In genomic region chr7:129257374-129258018, GRCm38 (mm10) we compare ENCODE assay signal across 9 mouse cellular contexts. TPM values are rescaled to one million over a fixed set of nuclear protein-coding genes. Genes with fewer than 3 reads are reported as not detected.
DNase-seq lines count a peak whose midpoint lies in the region; ATAC-seq and TF ChIP-seq lines count a peak whose summit lies in the region.
"Had no signal": no experiment of that assay in that cellular context is flagged by ENCODE, and none has a peak within 500 bp of the region (broad histone marks: within the 10 kb centered on the region; RNA-seq: fewer than 3 reads in every experiment).

No protein-coding gene starts in this region.

- H3K4me1 ChIP-seq in heart, embryonic 12.5 days (replicated peaks), result peaks cover 8% of the 10 kb centered on the region; the same call in 1 of the 2 replicates
- H3K4me1 ChIP-seq in ES-Bruce4 (ENCODE audit: control insufficient read depth, insufficient read depth, low read length), result peaks cover 2% of the 10 kb centered on the region
- H3K4me1 ChIP-seq in forebrain, embryonic 15.5 days, result peaks cover 7% of the 10 kb centered on the region
- peaks cover 14% of the 10 kb centered on the region for H3K4me1 ChIP-seq in limb, embryonic 15.5 days

- H3K9me3 ChIP-seq in heart, embryonic 12.5 days (replicated peaks), result no peaks in the 10 kb centered on the region
- no peaks in the 10 kb centered on the region for H3K9me3 ChIP-seq in ES-Bruce4 (replicated peaks; ENCODE audit: control insufficient read depth, insufficient read depth, low read length, poor library complexity, severe bottlenecking)
- H3K9me3 ChIP-seq in forebrain, embryonic 15.5 days, result no peaks in the 10 kb centered on the region
- H3K9me3 ChIP-seq in limb, embryonic 15.5 days, result no peaks in the 10 kb centered on the region

- H3K27me3 ChIP-seq in heart, embryonic 12.5 days (replicated peaks), result peaks cover 74% of the 10 kb centered on the region
- H3K27me3 ChIP-seq in ES-Bruce4 (ENCODE audit: control insufficient read depth, insufficient read depth, low read length, poor library complexity, severe bottlenecking), result 0 out of 2 replicates have a peak, but pooled peaks cover 6% of the 10 kb centered on the region
- peaks cover 22% of the 10 kb centered on the region; the same call in 1 of the 2 replicates for H3K27me3 ChIP-seq in forebrain, embryonic 15.5 days
- H3K27me3 ChIP-seq in limb, embryonic 15.5 days, result peaks cover 54% of the 10 kb centered on the region

- intact Hi-C loops in heart, postnatal 36 days (cut with DNase I), result no loop called here

- DNase-seq in heart, postnatal 36 days, result no peak
- DNase-seq in adrenal gland, postnatal 36 days, result no peak
- DNase-seq in adrenal gland, postnatal 4 days (ENCODE audit: low spot score in 2 of 2), result no peak
- no peak for DNase-seq in spleen, adult 12 weeks (ENCODE audit: low spot score)

- no peak for TF ChIP-seq EP300 in ES-Bruce4 (IDR thresholded peaks at IDR 0.05; ENCODE audit: insufficient read depth, low read depth, low read length)

- no peaks in the 10 kb centered on the region for H3K36me3 ChIP-seq in heart, embryonic 12.5 days
- no peaks in the 10 kb centered on the region for H3K36me3 ChIP-seq in ES-Bruce4 (ENCODE audit: control insufficient read depth, insufficient read depth, low read length, poor library complexity, severe bottlenecking)
- no peaks in the 10 kb centered on the region for H3K36me3 ChIP-seq in forebrain, embryonic 15.5 days
- H3K36me3 ChIP-seq in limb, embryonic 15.5 days, result no peaks in the 10 kb centered on the region

- H3K4me3 ChIP-seq in heart, embryonic 12.5 days, result peak overlapping the region; percentile 53
- H3K4me3 ChIP-seq in ES-Bruce4 (ENCODE audit: low read depth, low read length), result peak overlapping the region; percentile 53
- H3K4me3 ChIP-seq in forebrain, embryonic 15.5 days, result peak overlapping the region; percentile 48
- peak overlapping the region; percentile 44; the same call in 1 of the 2 replicates for H3K4me3 ChIP-seq in limb, embryonic 15.5 days
- H3K4me3 ChIP-seq: myocyte had no signal

- WGBS in heart, embryonic 12.5 days, result 13% methylated on average over 13 of the region's 13 CpGs
- WGBS in forebrain, embryonic 15.5 days, result 20% methylated on average over 13 of the region's 13 CpGs
- WGBS in limb, embryonic 15.5 days, result 13% methylated on average over 13 of the region's 13 CpGs

- ATAC-seq in heart, embryonic 12.5 days (ENCODE audit: insufficient number of reproducible peaks, low FRiP score), result no peak
- 0 out of 2 replicates have a peak, but pooled peaks have one; percentile 15 for ATAC-seq in forebrain, embryonic 15.5 days (replicated peaks)
- no peak for ATAC-seq in limb, embryonic 15.5 days (ENCODE audit: insufficient number of reproducible peaks, low FRiP score, low TSS enrichment, low read depth)

- no peak overlapping the region for H3K27ac ChIP-seq in heart, embryonic 12.5 days (ENCODE audit: poor library complexity, severe bottlenecking)
- H3K27ac ChIP-seq in ES-Bruce4 (ENCODE audit: insufficient read depth, low read length), result no peak overlapping the region
- H3K27ac ChIP-seq in forebrain, embryonic 15.5 days (replicated peaks), result no peak overlapping the region
- no peak overlapping the region for H3K27ac ChIP-seq in limb, embryonic 15.5 days

- no peak for TF ChIP-seq POLR2A in ES-Bruce4 (IDR thresholded peaks at IDR 0.05; ENCODE audit: insufficient read depth, low read length)

- H3K4me2 ChIP-seq in heart, embryonic 12.5 days, result peak overlapping the region; percentile 91
- H3K4me2 ChIP-seq in forebrain, embryonic 15.5 days (replicated peaks), result peak overlapping the region; percentile 92
- H3K4me2 ChIP-seq in limb, embryonic 15.5 days, result peak overlapping the region; percentile 83

- 0 out of 2 replicates have a peak overlapping the region, but pooled peaks have one; percentile 60 for H3K9ac ChIP-seq in heart, embryonic 12.5 days
- 0 out of 2 replicates have a peak overlapping the region, but pooled peaks have one; percentile 60 for H3K9ac ChIP-seq in ES-Bruce4 (ENCODE audit: low read depth, poor library complexity, severe bottlenecking)
- H3K9ac ChIP-seq in forebrain, embryonic 15.5 days (replicated peaks), result peak overlapping the region; percentile 44
- H3K9ac ChIP-seq in limb, embryonic 15.5 days, result 0 out of 2 replicates have a peak overlapping the region, but pooled peaks have one; percentile 14

- TF ChIP-seq CTCF in ES-Bruce4 (IDR thresholded peaks at IDR 0.05; ENCODE audit: low read depth, low read length), result no peak

RNA-seq across cellular contexts. Expression of gene Plpp4, which starts 0.7 kb away (rescaled TPM):
- polyA plus RNA-seq in heart, embryonic 12.5 days (2016; fragmentation: Nextera tagmentation; extraction: Ambion mirVana), result 0.35 and 0.45 TPM in 2 replicates
- total RNA-seq in heart, postnatal 36 days (2021), result not detected
- not detected in 2 replicates for polyA plus RNA-seq in ES-Bruce4 (2011; ENCODE audit: insufficient read depth, insufficient read length, low read depth, missing spikeins)
- 2.4 and 2.5 TPM in 2 replicates for polyA plus RNA-seq in forebrain, embryonic 15.5 days (2015; fragmentation: Nextera tagmentation; extraction: Ambion mirVana)
- 0.84 and 0.87 TPM in 2 replicates for polyA plus RNA-seq in limb, embryonic 15.5 days (2015; fragmentation: Nextera tagmentation; extraction: Ambion mirVana)
- total RNA-seq in adrenal gland, postnatal 36 days (2021), result not detected
- total RNA-seq in adrenal gland, postnatal 4 days (2021), result 1 to 10 TPM in 1 of 2 experiments, under 1 TPM in 1; 0.40 to 1.3 TPM
- polyA plus RNA-seq: myocyte had no signal
